Comparison of ENCODE assay signal across 8 mouse cellular contexts in genomic region chr2:90677007-90677406, GRCm38 (mm10). TPM values are rescaled to one million over a fixed set of nuclear protein-coding genes. Genes with fewer than 3 reads are reported as not detected.
DNase-seq lines count a peak whose midpoint lies in the region; ATAC-seq and TF ChIP-seq lines count a peak whose summit lies in the region.

Nup160 (plus strand) TSS chr2:90677215.

- ATAC-seq in kidney, embryonic 14.5 days (ENCODE audit: low FRiP score, low TSS enrichment), result no peak
- ATAC-seq in forebrain, embryonic 12.5 days (ENCODE audit: low FRiP score), result no peak
- ATAC-seq in intestine, embryonic 15.5 days, result no peak
- no peak for ATAC-seq in midbrain, embryonic 11.5 days (ENCODE audit: low FRiP score)

- no peak within 1 kb of the TSS for H3K4me2 ChIP-seq in kidney, embryonic 14.5 days (replicated peaks; ENCODE audit: low read depth, low read length)
- H3K4me2 ChIP-seq in forebrain, embryonic 12.5 days, result no peak within 1 kb of the TSS
- no peak within 1 kb of the TSS for H3K4me2 ChIP-seq in intestine, embryonic 15.5 days (replicated peaks)
- H3K4me2 ChIP-seq in midbrain, embryonic 11.5 days, result no peak within 1 kb of the TSS

- TF ChIP-seq RAD21 in MEL (IDR thresholded peaks at IDR 0.05; ENCODE audit: low read depth, low read length), result no peak

- TF ChIP-seq CTCF in kidney, adult 2 months (conservative IDR thresholded peaks at IDR 0.05; ENCODE audit: insufficient read depth, insufficient read length, low read depth, low read length), result no peak
- TF ChIP-seq CTCF in MEL (IDR thresholded peaks at IDR 0.05 in 2 of 3, conservative IDR thresholded peaks at IDR 0.05 in 1 of 3; ENCODE audit: control insufficient read depth in 1 of 3, insufficient read depth in 1 of 3, low read depth in 2 of 3, low read length in 3 of 3, poor library complexity in 1 of 3, severe bottlenecking in 1 of 3), result no peak

- 68% methylated on average over 8 of the region's 8 CpGs for WGBS in kidney, embryonic 14.5 days
- WGBS in kidney, adult 2 months, result 57% methylated on average over 8 of the region's 8 CpGs
- WGBS in forebrain, embryonic 12.5 days, result 71% methylated on average over 8 of the region's 8 CpGs
- 85% methylated on average over 8 of the region's 8 CpGs for WGBS in intestine, embryonic 15.5 days
- 75% methylated on average over 8 of the region's 8 CpGs for WGBS in midbrain, embryonic 11.5 days

- H3K9ac ChIP-seq in kidney, embryonic 14.5 days (ENCODE audit: low read depth, low read length), result no peak within 1 kb of the TSS
- peak within 1 kb of the TSS; percentile 55; the same call in 1 of the 2 replicates for H3K9ac ChIP-seq in MEL (ENCODE audit: control insufficient read depth, low read depth, low read length, poor library complexity, severe bottlenecking)
- no peak within 1 kb of the TSS for H3K9ac ChIP-seq in forebrain, embryonic 12.5 days
- no peak within 1 kb of the TSS for H3K9ac ChIP-seq in intestine, embryonic 15.5 days
- no peak within 1 kb of the TSS for H3K9ac ChIP-seq in midbrain, embryonic 11.5 days (ENCODE audit: low read length)

- H3K9me3 ChIP-seq in kidney, embryonic 14.5 days (ENCODE audit: control insufficient read depth, low read length), result no peaks in the 10 kb centered on the region
- no peaks in the 10 kb centered on the region for H3K9me3 ChIP-seq in MEL (replicated peaks; ENCODE audit: insufficient read depth, low read length)
- H3K9me3 ChIP-seq in forebrain, embryonic 12.5 days, result no peaks in the 10 kb centered on the region
- H3K9me3 ChIP-seq in intestine, embryonic 15.5 days, result no peaks in the 10 kb centered on the region
- no peaks in the 10 kb centered on the region for H3K9me3 ChIP-seq in midbrain, embryonic 11.5 days (ENCODE audit: control insufficient read depth, low read length)

- TF ChIP-seq EP300 in MEL (IDR thresholded peaks at IDR 0.05; ENCODE audit: low read depth in 1 of 2, low read length in 2 of 2), result no peak

- peaks cover 17% of the 10 kb centered on the region for H3K79me2 ChIP-seq in MEL (ENCODE audit: control insufficient read depth, insufficient read depth, low read length, poor library complexity)

- H3K4me1 ChIP-seq in kidney, embryonic 14.5 days (ENCODE audit: control insufficient read depth, insufficient read depth, low read length), result peaks cover 5% of the 10 kb centered on the region; the same call in 1 of the 2 replicates
- 0 out of 2 replicates have a peak, but pooled peaks cover 3% of the 10 kb centered on the region for H3K4me1 ChIP-seq in kidney, adult 2 months (ENCODE audit: control insufficient read depth, insufficient read depth, low read length)
- H3K4me1 ChIP-seq in MEL (ENCODE audit: control insufficient read depth in 1 of 2, insufficient read depth in 2 of 2, low read length in 2 of 2), result peaks cover 18 to 24% of the 10 kb centered on the region in 2 experiments
- H3K4me1 ChIP-seq in forebrain, embryonic 12.5 days, result peaks cover 18% of the 10 kb centered on the region
- peaks cover 6% of the 10 kb centered on the region for H3K4me1 ChIP-seq in intestine, embryonic 15.5 days (replicated peaks)
- H3K4me1 ChIP-seq in midbrain, embryonic 11.5 days (ENCODE audit: control insufficient read depth, insufficient read depth, low read length), result peaks cover 8% of the 10 kb centered on the region

- TF ChIP-seq POLR2A in kidney, adult 2 months (IDR thresholded peaks at IDR 0.05; ENCODE audit: low read depth, low read length), result no peak
- TF ChIP-seq POLR2A in MEL (IDR thresholded peaks at IDR 0.05; ENCODE audit: control insufficient read depth in 1 of 2, insufficient read depth in 1 of 2, low read depth in 1 of 2, low read length in 2 of 2, poor library complexity in 1 of 2), result no peak

- H3K4me3 ChIP-seq in kidney, embryonic 14.5 days (ENCODE audit: low read length), result no peak within 1 kb of the TSS
- H3K4me3 ChIP-seq in kidney, adult 2 months (ENCODE audit: insufficient read depth, low read depth, low read length), result no peak within 1 kb of the TSS
- H3K4me3 ChIP-seq in MEL (ENCODE audit: control insufficient read depth in 1 of 2, insufficient read depth in 1 of 2, low read depth in 2 of 2, low read length in 2 of 2), result no peak within 1 kb of the TSS; a peak in 1 of 4 replicates
- no peak within 1 kb of the TSS for H3K4me3 ChIP-seq in forebrain, embryonic 12.5 days (replicated peaks)
- H3K4me3 ChIP-seq in intestine, embryonic 15.5 days (replicated peaks), result no peak within 1 kb of the TSS
- no peak within 1 kb of the TSS for H3K4me3 ChIP-seq in midbrain, embryonic 11.5 days (ENCODE audit: low read depth, low read length)

- no peak for DNase-seq in kidney, adult 2 months
- peak; percentile 27 for DNase-seq in MEL (ENCODE audit: low read depth, low spot score)
- no peak for DNase-seq in midbrain, embryonic 11.5 days (ENCODE audit: low spot score, missing footprints)
- DNase-seq in cerebellum, postnatal 4 days (ENCODE audit: low spot score in 2 of 2), result no peak
- no peak for DNase-seq in kidney, adult 11 months

- H3K27me3 ChIP-seq in kidney, embryonic 14.5 days (ENCODE audit: control insufficient read depth, insufficient read depth, low read length), result no peaks in the 10 kb centered on the region
- H3K27me3 ChIP-seq in kidney, adult 2 months (replicated peaks; ENCODE audit: control insufficient read depth, insufficient read depth, low read length), result no peaks in the 10 kb centered on the region
- H3K27me3 ChIP-seq in MEL (ENCODE audit: control insufficient read depth in 1 of 2, insufficient read depth in 2 of 2, low read length in 2 of 2), result no peaks in the 10 kb centered on the region
- H3K27me3 ChIP-seq in forebrain, embryonic 12.5 days, result no peaks in the 10 kb centered on the region
- H3K27me3 ChIP-seq in intestine, embryonic 15.5 days (replicated peaks), result no peaks in the 10 kb centered on the region
- H3K27me3 ChIP-seq in midbrain, embryonic 11.5 days (ENCODE audit: control insufficient read depth, insufficient read depth, low read length), result no peaks in the 10 kb centered on the region

- no peaks in the 10 kb centered on the region for H3K36me3 ChIP-seq in kidney, embryonic 14.5 days (ENCODE audit: control insufficient read depth, insufficient read depth, low read length)
- H3K36me3 ChIP-seq in kidney, adult 2 months (ENCODE audit: control insufficient read depth, insufficient read depth, low read length), result no peaks in the 10 kb centered on the region
- peaks cover 5 to 36% of the 10 kb centered on the region in 2 experiments for H3K36me3 ChIP-seq in MEL (ENCODE audit: control insufficient read depth in 1 of 2, insufficient read depth in 2 of 2, low read length in 2 of 2)
- 0 out of 2 replicates have a peak, but pooled peaks cover 4% of the 10 kb centered on the region for H3K36me3 ChIP-seq in forebrain, embryonic 12.5 days (replicated peaks)
- H3K36me3 ChIP-seq in intestine, embryonic 15.5 days, result no peaks in the 10 kb centered on the region
- no peaks in the 10 kb centered on the region for H3K36me3 ChIP-seq in midbrain, embryonic 11.5 days (ENCODE audit: control insufficient read depth, insufficient read depth, low read length)

- H3K27ac ChIP-seq in kidney, embryonic 14.5 days (ENCODE audit: low read depth, low read length), result no peak within 1 kb of the TSS
- H3K27ac ChIP-seq in kidney, adult 2 months (ENCODE audit: insufficient read depth, low read depth, low read length), result no peak within 1 kb of the TSS
- peak within 1 kb of the TSS; percentile 94 for H3K27ac ChIP-seq in MEL (ENCODE audit: control insufficient read depth, low read depth, low read length)
- no peak within 1 kb of the TSS for H3K27ac ChIP-seq in forebrain, embryonic 12.5 days
- H3K27ac ChIP-seq in intestine, embryonic 15.5 days, result no peak within 1 kb of the TSS
- H3K27ac ChIP-seq in midbrain, embryonic 11.5 days (ENCODE audit: low read depth, low read length), result no peak within 1 kb of the TSS

TF ChIP-seq in MEL, 35 proteins besides CTCF, POLR2A, EP300 and RAD21:
- no peak for TF ChIP-seq E2F4 (IDR thresholded peaks at IDR 0.05; ENCODE audit: borderline replicate concordance, low read depth, low read length)
TF ChIP-seq in MEL: peak in this region for 0.

RNA-seq across cellular contexts. Expression of gene Nup160, which starts in this region (rescaled TPM):
- polyA plus RNA-seq in kidney, embryonic 14.5 days (2014; fragmentation: Nextera tagmentation; extraction: Ambion mirVana), result 34.8 and 68.0 TPM in 2 replicates
- 4.9 and 5.2 TPM in 2 replicates for polyA plus RNA-seq in kidney, adult 2 months (2012; rRNA removed)
- total RNA-seq in MEL (2012; rRNA removed), result 43.8 and 53.4 TPM in 2 replicates
- 10 to 100 TPM; 63.8 to 91.4 TPM for polyA plus RNA-seq in MEL (2012; ENCODE audit: insufficient read depth in 1 of 2, insufficient read length in 2 of 2, low read depth in 1 of 2, low replicate concordance in 2 of 2, missing spikeins in 1 of 2)
- polyA plus RNA-seq in forebrain, embryonic 12.5 days (2016; fragmentation: Nextera tagmentation; extraction: Ambion mirVana), result 52.3 and 62.4 TPM in 2 replicates
- 43.4 and 43.7 TPM in 2 replicates for polyA plus RNA-seq in intestine, embryonic 15.5 days (2015; fragmentation: Nextera tagmentation; extraction: Ambion mirVana)
- polyA plus RNA-seq in midbrain, embryonic 11.5 days (2014; fragmentation: Nextera tagmentation; extraction: Ambion mirVana), result 55.2 and 57.0 TPM in 2 replicates
